ENCODE assay signal across 7 mouse cellular contexts in the genomic region with DNA sequence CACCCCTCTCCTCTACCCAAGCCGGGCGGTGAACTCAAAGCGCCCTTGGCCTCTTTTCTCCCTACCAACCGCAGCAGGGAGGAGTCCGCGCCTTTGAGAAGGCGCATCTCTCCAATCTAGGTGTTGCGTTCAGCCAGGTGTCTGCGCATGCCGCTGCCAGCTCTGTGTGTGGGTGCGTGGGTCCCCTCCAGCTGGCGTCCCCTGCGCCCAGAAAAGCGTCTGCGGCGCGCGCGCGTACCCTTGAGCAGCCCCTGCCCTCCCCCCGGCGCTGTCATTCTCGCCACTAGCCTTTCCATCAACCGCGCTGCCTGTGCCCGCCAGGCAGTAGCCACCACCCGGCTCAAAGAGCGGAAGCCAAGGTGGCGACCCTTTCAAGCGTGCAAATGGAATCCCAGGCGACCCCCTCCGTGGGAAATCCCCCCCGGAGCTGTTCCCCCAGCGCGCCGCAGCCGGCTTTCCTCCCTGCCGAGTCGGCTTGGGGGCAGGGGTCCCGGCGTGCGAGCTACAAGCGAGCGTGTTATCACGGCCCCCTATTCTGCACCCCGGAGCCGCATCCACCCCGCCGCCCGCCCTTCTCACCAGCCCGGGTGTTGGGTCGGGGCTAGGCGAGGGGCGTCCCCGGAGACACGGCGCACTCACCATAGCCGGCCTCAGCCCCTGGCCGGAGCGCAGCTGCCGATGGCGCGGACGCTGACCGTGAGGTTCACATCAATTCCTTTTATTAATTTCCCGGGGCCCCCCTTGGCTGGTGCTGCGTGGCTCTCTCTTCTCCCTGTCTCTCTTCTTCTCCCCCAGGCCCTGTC. TPM values are rescaled to one million over a fixed set of nuclear protein-coding genes. Genes with fewer than 3 reads are reported as not detected.
A peak's percentile ranks its signal among the peaks of the same experiment; 100 is the strongest.
DNase-seq lines count a peak whose midpoint lies in the region; ATAC-seq and TF ChIP-seq lines count a peak whose summit lies in the region.

No protein-coding gene starts in this region.

- WGBS in midbrain, embryonic 16.5 days: under 1% methylated on average over 67 of the region's 67 CpGs
- WGBS in thymus, adult 2 months: 1% methylated on average over 67 of the region's 67 CpGs

- DNase-seq in testis, postnatal 14 days (ENCODE audit: low spot score): no peak
- peak; percentile 25 to 32 for DNase-seq in heart, postnatal 14 days
- peak; percentile 62 to 66 for DNase-seq in left cerebral cortex, postnatal 14 days (ENCODE audit: low spot score in 2 of 2)
- DNase-seq in thymus, adult 2 months: peak; percentile 46

- H3K4me2 ChIP-seq in midbrain, embryonic 16.5 days (ENCODE audit: low read length): peak overlapping the region; percentile 89

- intact Hi-C loops in heart, postnatal 14 days (cut with DNase I): loop anchor here (5.0 kb wide), 2 partner anchors 70 to 415 kb away; no protein-coding TSS in a partner anchor
- intact Hi-C loops in left cerebral cortex, postnatal 14 days (cut with DNase I): loop anchor here (2.0 to 5.0 kb wide), 2 partner anchors 125 to 242 kb away; a partner anchor contains a TSS

- no peaks in the 10 kb centered on the region for H3K9me3 ChIP-seq in midbrain, embryonic 16.5 days (replicated peaks; ENCODE audit: control insufficient read depth, low read length, poor library complexity, severe bottlenecking)

- TF ChIP-seq CTCF in testis, adult 2 months (IDR thresholded peaks at IDR 0.05; ENCODE audit: control insufficient read depth, insufficient read depth, insufficient replicate concordance, low read depth, low read length): no peak
- TF ChIP-seq CTCF in thymus, adult 2 months (IDR thresholded peaks at IDR 0.05; ENCODE audit: borderline replicate concordance, control insufficient read depth, extremely low read depth, insufficient read depth, low read length, poor library complexity): no peak

- ATAC-seq in common myeloid progenitor, adult 5-6 weeks (replicated peaks; ENCODE audit: low read depth, poor library complexity, severe bottlenecking): 0 out of 2 replicates have a peak, but pooled peaks have one; percentile 4
- peak; percentile 57 for ATAC-seq in midbrain, embryonic 16.5 days

- H3K9ac ChIP-seq in midbrain, embryonic 16.5 days (ENCODE audit: low read depth, low read length): peak overlapping the region; percentile 92

- no peaks in the 10 kb centered on the region for H3K36me3 ChIP-seq in testis, adult 2 months (ENCODE audit: control insufficient read depth, insufficient read depth, low read length)
- no peaks in the 10 kb centered on the region for H3K36me3 ChIP-seq in midbrain, embryonic 16.5 days (ENCODE audit: control insufficient read depth, insufficient read depth, low read length)
- H3K36me3 ChIP-seq in thymus, adult 2 months (ENCODE audit: control insufficient read depth, insufficient read depth, low read length): no peaks in the 10 kb centered on the region

- peak overlapping the region; percentile 64 for H3K4me3 ChIP-seq in testis, adult 2 months (ENCODE audit: control insufficient read depth, low read depth, low read length)
- H3K4me3 ChIP-seq in midbrain, embryonic 16.5 days (ENCODE audit: low read depth, low read length): peak overlapping the region; percentile 89
- H3K4me3 ChIP-seq in thymus, adult 2 months (ENCODE audit: control insufficient read depth, insufficient read depth, low read length): peak overlapping the region; percentile 48

- H3K27me3 ChIP-seq in testis, adult 2 months (ENCODE audit: control insufficient read depth, insufficient read depth, low read length): no peaks in the 10 kb centered on the region
- peaks cover 28% of the 10 kb centered on the region for H3K27me3 ChIP-seq in midbrain, embryonic 16.5 days (ENCODE audit: control insufficient read depth, insufficient read depth, low read depth, low read length)
- peaks cover 12% of the 10 kb centered on the region for H3K27me3 ChIP-seq in thymus, adult 2 months (ENCODE audit: control insufficient read depth, insufficient read depth, low read length)

- TF ChIP-seq POLR2A in testis, adult 2 months (IDR thresholded peaks at IDR 0.05; ENCODE audit: control insufficient read depth, low read depth, low read length): 0 out of 2 replicates have a peak, but pooled peaks have one; percentile 19
- TF ChIP-seq POLR2A in thymus, adult 2 months (IDR thresholded peaks at IDR 0.05; ENCODE audit: control insufficient read depth, extremely low read depth, insufficient read depth, low read length, poor library complexity): no peak

- peak overlapping the region; percentile 57 for H3K27ac ChIP-seq in testis, adult 2 months (ENCODE audit: control insufficient read depth, insufficient read depth, low read depth, low read length)
- peak overlapping the region; percentile 87 for H3K27ac ChIP-seq in midbrain, embryonic 16.5 days (ENCODE audit: low read length)
- H3K27ac ChIP-seq in thymus, adult 2 months (ENCODE audit: control insufficient read depth, insufficient read depth, low read length): no peak overlapping the region

- peaks cover 24% of the 10 kb centered on the region for H3K4me1 ChIP-seq in testis, adult 2 months (ENCODE audit: control insufficient read depth, insufficient read depth, low read length)
- peaks cover 22% of the 10 kb centered on the region for H3K4me1 ChIP-seq in midbrain, embryonic 16.5 days (ENCODE audit: control insufficient read depth, insufficient read depth, low read length)
- peaks cover 17% of the 10 kb centered on the region for H3K4me1 ChIP-seq in thymus, adult 2 months (replicated peaks; ENCODE audit: control insufficient read depth, insufficient read depth, low read length)

RNA-seq across cellular contexts. Expression of a gene that starts 0.7 kb away (rescaled TPM):
- polyA plus RNA-seq in testis, adult 2 months (2012; rRNA removed): 4.5 and 5.6 TPM in 2 replicates
- total RNA-seq in common myeloid progenitor, adult 5-6 weeks (2017): 11.9 and 13.8 TPM in 2 replicates
- 10 to 100 TPM; 12.0 to 16.1 TPM for total RNA-seq in heart, postnatal 14 days (2021)
- total RNA-seq in left cerebral cortex, postnatal 14 days (2021): 10 to 100 TPM; 44.6 to 45.2 TPM
- polyA plus RNA-seq in midbrain, embryonic 16.5 days (2015; fragmentation: Nextera tagmentation; extraction: Ambion mirVana): 14.3 and 15.0 TPM in 2 replicates
- 27.2 and 30.2 TPM in 2 replicates for polyA plus RNA-seq in thymus, adult 2 months (2012; rRNA removed)
